Mouse (Mus musculus) olfactory bulb, adult 2 months (tissue): ENCODE measurements around the gene Tlx3. TPM values are rescaled to one million over a fixed set of nuclear protein-coding genes. Genes with fewer than 3 reads are reported as not detected.

Source experiments
- H3K27ac ChIP-seq: fragments of 200-500 bp; 2 replicates; pipeline ENCODE4 v1.5.1; 2012; ENCODE audit warnings: low read depth, low read length; ENCODE audit not compliant: insufficient read depth
- H3K4me1 ChIP-seq: fragments of 200-500 bp; 2 replicates; pipeline ENCODE4 v1.6.1; 2012; ENCODE audit warnings: low read length; ENCODE audit not compliant: control insufficient read depth, insufficient read depth
- H3K4me3 ChIP-seq: fragments of 200-500 bp; 2 replicates; pipeline ENCODE4 v1.5.1; 2012; ENCODE audit warnings: mild to moderate bottlenecking, low read depth, low read length, moderate library complexity; ENCODE audit not compliant: insufficient read depth
- CTCF ChIP-seq: fragments of 200-500 bp; IDR thresholded peaks from 2 replicates; pipeline ENCODE4 v1.5.1; 2012; ENCODE audit warnings: low read depth, mild to moderate bottlenecking, low read length, moderate library complexity; ENCODE audit not compliant: insufficient read depth
- POLR2A ChIP-seq: fragments of 200-500 bp; IDR thresholded peaks from 2 replicates; pipeline ENCODE4 v1.6.1; 2012; ENCODE audit warnings: mild to moderate bottlenecking, low read depth, low read length, moderate library complexity; ENCODE audit not compliant: insufficient read depth
- WGBS: fragments of 180-500 bp; shearing (Covaris S2); methylation state at CpG from one replicate; pipeline ENCODE4 v1.1.7; 2018; 5-methylcytosine and 5-hydroxymethylcytosine counted together
- polyA plus RNA-seq: library from polyadenylated mRNA; stranded (reverse); fragments of >200 nt; gene quantifications from 2 replicates; pipeline ENCODE4 v1.2.4, GENCODE M21; 2012; ENCODE audit warnings: low replicate concordance; ENCODE audit not compliant: missing spikeins, insufficient read depth, insufficient read length

Gene Tlx3
- polyA plus RNA-seq, 1 experiment, result not detected

- no peak overlapping the region for H3K4me3 ChIP-seq
- H3K27ac ChIP-seq, result no peak overlapping the region
- TF ChIP-seq POLR2A (no peak), CTCF (no peak)
- WGBS, result 84% methylated on average over 2 of the region's 2 CpGs
- H3K4me1 ChIP-seq, result no peaks in the 10 kb centered on the region
These were observed 4.0 kb upstream of the Tlx3 start for GRCm38 (mm10) chr11:33207411-33207810.

- WGBS, result 22% methylated on average over 3 of the region's 3 CpGs
- H3K4me1 ChIP-seq, result peaks cover 2% of the 10 kb centered on the region; the same call in 1 of the 2 replicates
- no peak overlapping the region for H3K27ac ChIP-seq
- no peak overlapping the region for H3K4me3 ChIP-seq
- TF ChIP-seq POLR2A (no peak), CTCF (no peak)
These were observed 1.6 kb upstream of the Tlx3 start for GRCm38 (mm10) chr11:33204966-33205365.

- 1% methylated on average over 18 of the region's 18 CpGs for WGBS
- Histone ChIP-seq H3K4me3 (no peak overlapping the region), H3K27ac (no peak overlapping the region), H3K4me1 (peaks cover 2% of the 10 kb centered on the region; the same call in 1 of the 2 replicates)
- TF ChIP-seq POLR2A (no peak), CTCF (no peak)
These were observed 928 bp upstream of the Tlx3 start for GRCm38 (mm10) chr11:33204329-33204705.

- H3K4me3 ChIP-seq, result no peak overlapping the region
- TF ChIP-seq POLR2A (no peak), CTCF (no peak)
- H3K27ac ChIP-seq, result no peak overlapping the region
These were observed 417 bp downstream of the Tlx3 start for GRCm38 (mm10) chr11:33202972-33203371.

GRCm38 (mm10) chr11:33202296-33202695 lies 1.1 kb downstream of the Tlx3 start:
- no peak overlapping the region for H3K27ac ChIP-seq
- H3K4me3 ChIP-seq, result no peak overlapping the region
- WGBS, result 3% methylated on average over 37 of the region's 37 CpGs
- TF ChIP-seq CTCF, result no peak
- no peak for TF ChIP-seq POLR2A
- peaks cover 2% of the 10 kb centered on the region; the same call in 1 of the 2 replicates for H3K4me1 ChIP-seq

More at GRCm38 (mm10) chr11:33202972-33203371, 417 bp downstream of the Tlx3 start:
- peaks cover 2% of the 10 kb centered on the region; the same call in 1 of the 2 replicates for H3K4me1 ChIP-seq
- 2% methylated on average over 47 of the region's 47 CpGs for WGBS

GRCm38 (mm10) chr11:33201626-33202010 lies 1.8 kb downstream of the Tlx3 start:
- no peak overlapping the region for H3K27ac ChIP-seq
- WGBS, result 4% methylated on average over 19 of the region's 19 CpGs
- no peak overlapping the region for H3K4me3 ChIP-seq
- H3K4me1 ChIP-seq, result peaks cover 2% of the 10 kb centered on the region; the same call in 1 of the 2 replicates
- TF ChIP-seq POLR2A, result no peak

- H3K4me3 ChIP-seq, result no peak overlapping the region
- TF ChIP-seq CTCF (no peak), POLR2A (no peak)
- H3K27ac ChIP-seq, result no peak overlapping the region
- WGBS, result 1% methylated on average over 74 of the region's 76 CpGs
- peaks cover 2% of the 10 kb centered on the region; the same call in 1 of the 2 replicates for H3K4me1 ChIP-seq
These were observed 2.4 kb downstream of the Tlx3 start for GRCm38 (mm10) chr11:33200764-33201625.

GRCm38 (mm10) chr11:33199906-33200763 lies 3.3 kb downstream of the Tlx3 start:
- Histone ChIP-seq H3K4me1 (peaks cover 2% of the 10 kb centered on the region; the same call in 1 of the 2 replicates), H3K27ac (no peak overlapping the region), H3K4me3 (no peak overlapping the region)
- TF ChIP-seq CTCF, result no peak
- TF ChIP-seq POLR2A, result no peak
- WGBS, result 3% methylated on average over 45 of the region's 45 CpGs

- Histone ChIP-seq H3K4me1 (peaks cover 2% of the 10 kb centered on the region; the same call in 1 of the 2 replicates), H3K27ac (no peak overlapping the region), H3K4me3 (no peak overlapping the region)
- no peak for TF ChIP-seq CTCF
- no peak for TF ChIP-seq POLR2A
- WGBS, result 8% methylated on average over 15 of the region's 15 CpGs
These were observed 4.3 kb downstream of the Tlx3 start for GRCm38 (mm10) chr11:33199117-33199514.
